Mouse (Mus musculus) neural tube, embryonic 11.5 days (tissue): ENCODE measurements around the gene Plxnb3. TPM values are rescaled to one million over a fixed set of nuclear protein-coding genes. Genes with fewer than 3 reads are reported as not detected.

Source experiments
- ATAC-seq: fragments of 200-750 bp; cut with Nextera tagmentation; 2 replicates; pipeline ENCODE4 v1.8.0; 2017; ENCODE audit warnings: moderate number of reproducible peaks, mild to moderate bottlenecking, moderate TSS enrichment, moderate library complexity; ENCODE audit not compliant: insufficient read depth, low FRiP score, low TSS enrichment
- DNase-seq: peaks from one replicate; pipeline ENCODE4 v3.0.0-alpha.2; 2015; ENCODE audit warnings: low spot score
- H3K27ac ChIP-seq: fragments of 300-500 bp; sonication (generic); 2 replicates; pipeline ENCODE4 v1.5.1; 2014; ENCODE audit warnings: low read depth, mild to moderate bottlenecking, low read length
- H3K27me3 ChIP-seq: fragments of 300-500 bp; sonication (generic); 2 replicates; pipeline ENCODE4 v1.6.1; 2014; ENCODE audit warnings: mild to moderate bottlenecking, low read length, mixed read lengths; ENCODE audit not compliant: control insufficient read depth, insufficient read depth
- H3K36me3 ChIP-seq: fragments of 300-500 bp; sonication (generic); 2 replicates; pipeline ENCODE4 v1.6.1; 2014; ENCODE audit warnings: mild to moderate bottlenecking, low read length, moderate library complexity, mixed read lengths; ENCODE audit not compliant: control insufficient read depth, insufficient read depth
- H3K4me1 ChIP-seq: fragments of 300-500 bp; sonication (generic); 2 replicates; pipeline ENCODE4 v1.6.1; 2014; ENCODE audit warnings: low read length, mixed read lengths; ENCODE audit not compliant: control insufficient read depth, insufficient read depth
- H3K4me2 ChIP-seq: fragments of 300-500 bp; sonication (generic); 2 replicates; pipeline ENCODE4 v1.6.1; 2014; ENCODE audit warnings: low read depth, mild to moderate bottlenecking, moderate library complexity
- H3K4me3 ChIP-seq: fragments of 300-500 bp; sonication (generic); 2 replicates; pipeline ENCODE4 v1.5.1; 2014; ENCODE audit warnings: low read depth, low read length
- H3K9ac ChIP-seq: fragments of 300-500 bp; sonication (generic); 2 replicates; pipeline ENCODE4 v1.6.1; 2014; ENCODE audit warnings: mild to moderate bottlenecking, low read length
- H3K9me3 ChIP-seq: fragments of 300-500 bp; sonication (generic); 2 replicates; pipeline ENCODE4 v1.6.1; 2016; ENCODE audit warnings: low read length; ENCODE audit not compliant: control insufficient read depth
- WGBS: fragments of 180-500 bp; shearing (Covaris S2); extraction: QIAGEN DNeasy Blood & Tissue Kit; methylation state at CpG from one replicate; pipeline ENCODE4 v1.1.7; 2014; 5-methylcytosine and 5-hydroxymethylcytosine counted together
- polyA plus RNA-seq: library from polyadenylated mRNA; unstranded; fragments of >200 nt; fragmentation: Nextera tagmentation; extraction: Ambion mirVana; gene quantifications from 2 replicates; pipeline ENCODE4 v1.2.1, GENCODE M21; 2014

The Plxnb3 gene
- 0.09 TPM in 1 of 2 replicates, not detected in the other for polyA plus RNA-seq

DNA sequence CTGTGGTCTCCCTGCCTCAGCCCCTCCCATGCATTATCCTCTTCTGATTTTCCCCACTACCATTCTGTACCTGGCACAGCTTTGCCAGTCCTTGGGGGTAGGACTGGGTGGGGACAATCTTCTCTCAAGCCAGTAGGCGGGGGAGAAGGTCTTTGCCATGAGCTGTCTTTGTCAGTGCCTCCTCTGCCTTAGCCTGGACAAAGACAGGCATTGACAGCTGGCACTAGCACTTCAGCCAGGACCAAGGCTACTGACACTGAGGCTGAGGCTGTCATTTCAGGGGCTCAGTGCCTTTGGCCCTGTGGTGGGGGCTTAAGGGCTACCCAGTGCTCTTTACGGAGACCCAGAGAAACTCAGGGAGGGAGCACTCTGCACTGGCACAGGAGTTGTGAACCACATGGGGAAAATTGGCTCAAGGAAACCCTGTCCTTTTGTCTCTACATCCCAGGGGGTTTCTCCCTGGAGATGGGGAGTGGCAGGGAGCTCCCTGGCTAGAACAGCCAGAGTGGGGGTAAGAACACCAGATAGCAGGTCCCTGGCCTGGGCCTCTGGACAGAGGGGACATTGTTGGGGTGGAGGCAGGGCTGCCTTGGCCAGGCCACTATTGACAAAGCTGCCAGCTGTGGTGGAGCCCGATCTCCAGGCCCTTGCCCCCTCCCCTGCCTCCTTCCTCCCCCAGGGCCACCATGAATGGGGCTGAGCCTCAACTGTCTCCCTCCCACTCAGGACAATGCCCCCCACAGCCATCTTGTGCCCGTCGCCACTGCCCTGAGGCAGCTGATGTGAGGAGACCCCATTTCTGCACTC lies at the start of gene Plxnb3:
Gene Plxnb3, plus strand, starts transcription at position 757 of the 807 bp plus-strand sequence.
- no peak within 1 kb of the TSS for H3K27ac ChIP-seq
- H3K4me2 ChIP-seq: no peak within 1 kb of the TSS
- H3K4me3 ChIP-seq: no peak within 1 kb of the TSS
- no peak for DNase-seq
- ATAC-seq: no peak
- no peaks in the 10 kb centered on the region for H3K27me3 ChIP-seq
- 71% methylated on average over 5 of the region's 5 CpGs for WGBS
- H3K9me3 ChIP-seq: no peaks in the 10 kb centered on the region
- no peak within 1 kb of the TSS for H3K9ac ChIP-seq
- H3K36me3 ChIP-seq: no peaks in the 10 kb centered on the region
- H3K4me1 ChIP-seq: no peaks in the 10 kb centered on the region

DNA sequence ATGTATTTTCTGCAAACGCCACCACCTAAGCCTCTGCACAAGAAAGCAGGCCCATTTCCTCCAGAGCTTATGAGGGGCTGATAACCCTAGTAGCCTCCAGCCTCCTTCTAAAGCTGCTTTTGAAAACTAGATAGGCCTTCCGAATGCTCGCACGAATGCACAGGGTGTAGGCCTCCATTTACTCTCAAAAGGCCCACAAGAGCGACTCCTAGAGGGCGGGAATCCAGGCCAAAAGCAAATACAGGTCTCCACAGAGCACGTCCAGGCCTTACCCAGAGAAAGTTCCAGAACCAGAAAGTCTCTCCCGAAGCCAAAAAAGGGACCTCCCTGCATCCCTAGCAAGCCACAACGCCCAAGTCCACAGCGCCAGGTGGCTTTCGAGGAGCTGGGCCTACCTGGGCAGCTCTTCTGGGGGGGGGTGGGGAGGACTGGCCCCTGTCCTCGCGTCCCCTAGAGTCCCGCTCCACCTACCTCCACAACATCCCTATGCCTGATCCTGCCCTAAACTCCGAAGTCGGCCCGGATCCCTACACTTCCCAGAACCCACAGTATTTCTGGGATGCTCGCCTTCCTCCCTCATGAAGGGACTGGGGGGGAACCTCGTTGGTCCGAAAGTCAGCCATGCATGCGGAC lies 41.3 kb upstream of the Plxnb3 start:
- ATAC-seq: no peak; the same call in 1 of the 2 replicates

DNA sequence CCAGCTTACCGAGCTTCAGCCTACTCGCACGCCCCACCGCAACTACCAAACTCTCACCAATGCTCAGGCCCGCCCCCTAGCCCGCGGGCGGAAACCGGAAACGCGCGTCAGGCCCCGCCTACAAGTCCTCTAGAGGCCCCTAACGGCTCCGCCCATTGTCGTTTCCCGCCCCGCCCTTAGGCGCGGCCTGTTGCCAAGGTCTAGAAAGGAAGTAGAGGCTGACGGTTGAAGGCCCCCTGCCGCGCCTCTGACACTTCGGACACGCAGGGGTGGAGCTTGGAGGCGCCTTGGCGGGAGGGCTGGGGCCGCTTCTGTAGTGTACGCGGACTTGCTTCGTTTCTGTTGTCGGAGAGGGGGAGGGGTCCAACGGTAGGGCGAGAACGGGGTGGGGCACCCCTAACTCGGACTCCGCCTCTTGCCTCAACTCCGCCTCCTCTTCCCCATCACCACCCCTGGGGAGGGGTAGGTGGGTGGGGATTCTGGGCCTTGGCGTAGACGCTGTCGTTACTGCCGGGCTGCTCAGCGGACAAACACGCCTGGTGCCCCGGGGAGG lies 40.7 kb upstream of the Plxnb3 start, which contains the start of the genes Bcap31 and Abcd1:
Gene Bcap31, minus strand, starts transcription at position 67 of the 553 bp plus-strand sequence.
Gene Abcd1, plus strand, starts transcription at position 489 of the 553 bp plus-strand sequence.
- Histone ChIP-seq H3K9me3 (no peaks in the 10 kb centered on the region), H3K4me2 (peak within 1 kb of the TSS; percentile 69), H3K9ac (peak within 1 kb of the TSS; percentile 47), H3K27ac (peak within 1 kb of the TSS; percentile 53; the same call in 1 of the 2 replicates), H3K4me1 (peaks cover 5% of the 10 kb centered on the region; the same call in 1 of the 2 replicates), H3K4me3 (peak within 1 kb of the TSS; percentile 50), H3K36me3 (no peaks in the 10 kb centered on the region), H3K27me3 (no peaks in the 10 kb centered on the region)
- peak; percentile 96 for DNase-seq
- peak; percentile 94 for ATAC-seq
- 14% methylated on average over 28 of the region's 45 CpGs for WGBS

More for the DNA sequence above, 41.3 kb upstream of the Plxnb3 start:
- Histone ChIP-seq H3K4me1 (peaks cover 5% of the 10 kb centered on the region; the same call in 1 of the 2 replicates), H3K9me3 (no peaks in the 10 kb centered on the region), H3K36me3 (no peaks in the 10 kb centered on the region), H3K4me2 (peak overlapping the region; percentile 69), H3K4me3 (peak overlapping the region; percentile 50), H3K27ac (no peak overlapping the region), H3K9ac (peak overlapping the region; percentile 47; the same call in 1 of the 2 replicates), H3K27me3 (no peaks in the 10 kb centered on the region)
- no peak for DNase-seq
- 21% methylated on average over 20 of the region's 21 CpGs for WGBS

DNA sequence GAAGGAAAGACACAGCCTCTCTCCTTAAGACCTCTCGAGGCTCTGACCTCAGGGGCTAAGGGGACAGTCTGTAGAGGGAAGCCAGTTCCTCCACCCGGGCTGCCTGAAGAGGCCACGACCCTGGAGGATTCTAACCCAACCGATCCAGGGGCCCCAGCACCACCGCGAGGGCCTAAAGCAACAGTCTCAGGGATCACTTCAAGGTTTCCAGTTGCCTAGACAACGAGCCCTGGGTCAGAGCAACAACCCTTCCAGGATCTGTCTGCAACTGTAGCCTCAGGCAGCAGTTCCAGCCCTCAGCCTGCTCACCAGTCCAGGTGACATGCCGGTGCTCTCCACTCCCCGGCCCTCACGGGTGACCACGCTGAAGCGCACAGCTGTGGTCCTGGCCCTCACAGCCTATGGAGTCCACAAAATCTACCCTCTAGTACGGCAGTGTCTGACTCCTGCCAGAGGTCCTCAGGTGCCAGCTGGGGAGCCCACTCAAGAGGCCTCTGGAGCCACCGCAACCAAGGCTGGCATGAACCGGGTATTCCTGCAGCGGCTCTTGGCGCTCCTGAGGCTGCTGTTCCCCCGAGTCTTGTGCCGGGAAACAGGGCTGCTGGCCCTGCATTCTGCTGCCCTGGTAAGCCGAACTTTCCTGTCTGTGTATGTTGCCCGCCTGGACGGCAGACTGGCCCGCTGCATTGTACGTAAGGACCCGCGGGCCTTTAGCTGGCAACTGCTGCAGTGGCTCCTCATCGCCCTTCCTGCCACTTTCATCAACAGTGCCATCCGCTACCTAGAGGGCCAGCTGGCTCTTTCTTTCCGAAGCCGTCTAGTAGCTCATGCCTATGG lies 40.0 kb upstream of the Plxnb3 start:
- Histone ChIP-seq H3K4me3 (peak overlapping the region; percentile 50), H3K27ac (peak overlapping the region; percentile 53; the same call in 1 of the 2 replicates), H3K36me3 (no peaks in the 10 kb centered on the region), H3K9ac (peak overlapping the region; percentile 47), H3K9me3 (no peaks in the 10 kb centered on the region), H3K4me2 (peak overlapping the region; percentile 69), H3K4me1 (peaks cover 5% of the 10 kb centered on the region; the same call in 1 of the 2 replicates), H3K27me3 (no peaks in the 10 kb centered on the region)
- no peak for DNase-seq
- ATAC-seq: peak; percentile 80
- 39% methylated on average over 30 of the region's 30 CpGs for WGBS

DNA sequence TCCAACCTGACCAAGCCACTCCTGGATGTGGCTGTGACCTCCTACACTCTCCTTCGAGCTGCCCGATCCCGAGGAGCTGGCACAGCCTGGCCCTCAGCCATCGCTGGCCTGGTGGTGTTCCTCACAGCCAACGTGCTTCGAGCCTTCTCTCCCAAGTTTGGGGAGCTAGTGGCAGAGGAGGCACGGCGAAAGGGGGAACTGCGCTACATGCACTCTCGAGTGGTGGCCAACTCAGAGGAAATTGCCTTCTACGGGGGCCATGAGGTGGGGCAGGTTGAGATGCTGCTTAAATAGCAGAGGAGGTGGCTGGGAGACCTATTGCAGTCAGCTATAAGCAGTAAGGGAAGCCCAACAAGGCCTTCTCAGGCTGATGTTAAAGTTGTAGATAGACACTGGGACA lies 39.2 kb upstream of the Plxnb3 start:
- Histone ChIP-seq H3K36me3 (no peaks in the 10 kb centered on the region), H3K9ac (no peak overlapping the region)
- DNase-seq: no peak

DNA sequence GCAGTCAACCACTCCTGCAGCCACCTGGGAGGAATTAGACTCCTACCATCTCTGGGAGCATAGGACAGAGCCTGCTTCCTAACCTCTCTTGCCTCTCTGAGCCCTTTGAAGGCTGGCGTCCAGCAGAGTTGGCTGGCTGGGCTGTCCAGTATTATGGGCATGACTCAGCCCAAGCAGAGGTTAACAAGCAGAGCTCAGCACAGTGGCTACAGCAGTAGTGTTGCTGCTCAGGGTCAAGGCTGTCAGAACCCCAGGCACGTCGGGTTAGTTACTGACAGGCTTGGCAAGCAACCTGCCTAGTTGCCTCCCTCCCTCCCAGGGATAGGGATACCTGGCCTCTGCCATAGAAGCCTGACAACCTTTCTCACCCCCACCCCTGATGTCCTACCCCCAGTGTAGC lies 38.6 kb upstream of the Plxnb3 start:
- H3K9me3 ChIP-seq: no peaks in the 10 kb centered on the region
- H3K4me2 ChIP-seq: no peak overlapping the region; the same call in 1 of the 2 replicates
- ATAC-seq (no peak), DNase-seq (no peak)
- H3K4me1 ChIP-seq: peaks cover 5% of the 10 kb centered on the region; the same call in 1 of the 2 replicates
- no peaks in the 10 kb centered on the region for H3K36me3 ChIP-seq
- H3K9ac ChIP-seq: no peak overlapping the region
- no peak overlapping the region for H3K27ac ChIP-seq
- 64% methylated on average over 3 of the region's 3 CpGs for whole genome bisulfite sequencing
- H3K4me3 ChIP-seq: no peak overlapping the region
- H3K27me3 ChIP-seq: no peaks in the 10 kb centered on the region

More for the DNA sequence above, 39.2 kb upstream of the Plxnb3 start:
- 59% methylated on average over 11 of the region's 11 CpGs for WGBS
- Histone ChIP-seq H3K27me3 (no peaks in the 10 kb centered on the region), H3K4me3 (no peak overlapping the region), H3K27ac (no peak overlapping the region), H3K4me2 (peak overlapping the region; percentile 69), H3K9me3 (no peaks in the 10 kb centered on the region), H3K4me1 (peaks cover 5% of the 10 kb centered on the region; the same call in 1 of the 2 replicates)
- no peak for ATAC-seq

DNA sequence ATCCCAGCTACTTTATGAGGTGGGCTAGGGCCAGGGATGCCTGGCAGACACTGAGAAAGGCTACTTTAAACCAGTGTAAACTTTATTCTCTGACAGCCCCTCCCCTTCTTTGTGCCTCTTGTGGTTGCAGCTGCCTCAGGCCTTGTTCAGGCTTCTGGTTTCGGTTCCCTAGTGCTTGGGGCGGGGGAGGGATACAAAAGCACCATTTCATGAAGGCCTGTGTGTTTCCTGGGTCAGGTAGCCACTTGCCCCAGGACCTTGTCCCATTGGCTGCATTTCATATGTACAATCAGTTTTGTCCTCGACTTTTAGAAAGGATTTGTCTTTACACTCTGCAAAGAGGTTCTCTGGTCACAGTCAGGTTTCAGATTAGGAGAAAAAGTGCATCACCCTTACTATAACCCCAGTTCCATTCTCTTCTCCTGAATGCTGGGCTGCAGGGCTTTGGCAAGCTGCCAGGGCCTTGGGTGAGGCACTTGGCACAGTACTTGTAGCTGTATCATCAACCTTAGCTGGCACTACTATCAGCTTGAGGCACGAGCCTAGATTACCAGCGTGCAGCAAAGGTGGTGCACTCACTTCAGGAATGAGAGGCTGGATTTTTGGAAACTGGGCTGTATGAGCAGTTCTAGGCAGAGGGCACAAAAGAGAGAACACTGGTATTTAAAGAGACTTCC lies 38.1 kb upstream of the Plxnb3 start:
- ATAC-seq (no peak), DNase-seq (no peak)
- H3K4me3 ChIP-seq: no peak overlapping the region
- no peaks in the 10 kb centered on the region for H3K36me3 ChIP-seq
- H3K4me1 ChIP-seq: peaks cover 5% of the 10 kb centered on the region; the same call in 1 of the 2 replicates
- H3K9ac ChIP-seq: no peak overlapping the region
- H3K27ac ChIP-seq: no peak overlapping the region
- WGBS: 51% methylated on average over 5 of the region's 5 CpGs
- H3K4me2 ChIP-seq: peak overlapping the region; percentile 2; the same call in 1 of the 2 replicates
- H3K27me3 ChIP-seq: no peaks in the 10 kb centered on the region
- H3K9me3 ChIP-seq: no peaks in the 10 kb centered on the region
